Mouse (Mus musculus) lung, postnatal 14 days (tissue): ENCODE measurements at regions not wholly inside any gene's neighbourhood (a gene's known extent, or its start where the extent isn't known, plus 50 kb on each side); places are given as distances from the start of the nearest gene placed in this dataset.
"Not testable (repeated sequence)": the region's sequence is repeated elsewhere in the genome, so short reads cannot be mapped to it uniquely, and the experiment has no call there.

Experiments
- DNase-seq: peaks from one replicate; pipeline ENCODE4 v3.0.0; 2021

DNA sequence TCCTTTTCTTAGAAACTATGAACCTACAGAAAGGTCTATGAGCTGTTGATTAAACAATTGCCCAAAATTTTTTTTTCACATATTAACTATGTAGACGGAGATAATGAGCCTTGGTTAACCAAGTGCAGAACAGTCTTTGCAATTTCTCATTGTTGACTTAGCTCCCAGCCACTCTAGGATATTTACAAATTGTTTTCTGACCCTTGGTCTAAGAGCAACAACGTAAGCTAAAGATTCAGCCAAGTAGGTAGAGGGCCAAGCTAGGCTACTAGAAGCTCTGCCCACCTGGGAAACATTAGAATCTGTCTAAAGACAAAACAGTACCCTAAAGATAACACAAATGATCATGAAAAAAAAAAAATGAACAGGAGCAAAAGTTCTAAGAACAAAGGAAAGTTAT is 67.5 kb upstream of the Map9 start:
- no peak for DNase-seq

DNA sequence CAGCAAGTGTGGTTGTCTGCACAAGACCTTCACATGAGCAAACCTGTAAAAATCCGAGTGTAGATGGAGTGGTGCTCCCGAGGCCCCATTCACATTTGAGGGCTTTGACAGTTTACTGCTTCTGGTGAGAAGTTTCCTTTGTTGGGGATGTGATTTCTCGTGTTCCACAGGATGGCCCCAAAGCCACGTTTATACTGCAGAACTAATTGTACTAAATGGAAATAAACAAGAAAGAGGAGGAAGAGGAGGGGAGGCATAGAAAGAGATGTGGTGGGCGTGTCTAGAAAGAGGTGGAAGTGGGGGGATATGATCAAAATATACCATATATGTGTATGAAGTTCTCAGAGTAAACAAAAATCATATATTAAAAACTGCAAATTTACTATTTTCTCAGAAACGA is 68.8 kb upstream of the Map9 start:
- DNase-seq = no peak

DNA sequence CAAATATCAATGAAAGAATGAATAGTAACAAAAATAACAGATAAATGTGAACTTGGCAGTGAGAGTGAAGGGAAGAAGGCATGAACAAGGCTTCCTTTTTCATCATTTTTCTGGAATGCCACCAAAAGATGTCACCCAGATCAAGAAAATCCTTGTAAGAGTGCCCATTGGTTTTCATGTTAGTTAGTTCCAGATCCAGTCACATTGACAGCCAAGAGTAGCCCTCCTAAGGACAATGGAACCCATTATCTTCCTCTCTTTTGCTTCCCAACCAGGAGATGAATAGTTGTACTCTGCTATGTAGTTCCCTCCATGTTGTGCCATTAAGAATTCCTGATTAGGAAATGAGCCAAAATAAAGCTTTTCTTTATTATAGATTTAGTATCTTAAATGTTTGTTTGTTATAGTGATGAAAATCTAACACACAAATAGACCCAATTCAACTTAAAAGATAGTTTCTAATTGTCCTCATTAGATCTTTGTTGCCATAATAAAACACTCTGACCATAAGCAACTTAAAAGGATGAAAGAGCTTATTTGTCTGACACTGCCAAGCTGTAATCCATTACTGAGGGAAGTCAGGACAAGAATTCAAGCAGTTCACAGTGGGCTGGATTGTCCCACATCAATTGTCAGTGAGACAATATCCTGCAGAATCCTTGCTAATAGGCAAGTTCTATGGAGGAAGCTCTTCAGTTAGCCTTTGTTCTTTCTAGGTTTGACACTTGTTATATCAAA is 80.7 kb upstream of the Map9 start:
- DNase-seq = no peak

DNA sequence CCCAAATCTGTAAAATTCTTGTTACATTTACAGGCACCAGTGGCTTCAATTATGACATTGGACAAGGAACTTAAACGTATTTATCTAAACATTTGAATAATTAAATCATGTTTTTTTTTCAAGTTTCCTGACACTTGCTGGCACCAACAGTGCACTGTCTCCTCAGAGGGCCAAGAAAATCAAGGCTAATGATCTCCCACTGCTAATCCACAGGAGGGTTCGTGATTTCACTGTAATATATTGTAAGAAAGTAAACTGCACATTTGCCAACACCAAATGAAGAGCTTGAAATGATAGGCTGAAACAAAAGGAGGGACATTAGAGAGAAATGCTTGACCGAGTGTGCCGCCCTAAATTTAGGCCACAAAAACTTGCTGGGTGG is 82.0 kb upstream of the Map9 start:
- DNase-seq = no peak

DNA sequence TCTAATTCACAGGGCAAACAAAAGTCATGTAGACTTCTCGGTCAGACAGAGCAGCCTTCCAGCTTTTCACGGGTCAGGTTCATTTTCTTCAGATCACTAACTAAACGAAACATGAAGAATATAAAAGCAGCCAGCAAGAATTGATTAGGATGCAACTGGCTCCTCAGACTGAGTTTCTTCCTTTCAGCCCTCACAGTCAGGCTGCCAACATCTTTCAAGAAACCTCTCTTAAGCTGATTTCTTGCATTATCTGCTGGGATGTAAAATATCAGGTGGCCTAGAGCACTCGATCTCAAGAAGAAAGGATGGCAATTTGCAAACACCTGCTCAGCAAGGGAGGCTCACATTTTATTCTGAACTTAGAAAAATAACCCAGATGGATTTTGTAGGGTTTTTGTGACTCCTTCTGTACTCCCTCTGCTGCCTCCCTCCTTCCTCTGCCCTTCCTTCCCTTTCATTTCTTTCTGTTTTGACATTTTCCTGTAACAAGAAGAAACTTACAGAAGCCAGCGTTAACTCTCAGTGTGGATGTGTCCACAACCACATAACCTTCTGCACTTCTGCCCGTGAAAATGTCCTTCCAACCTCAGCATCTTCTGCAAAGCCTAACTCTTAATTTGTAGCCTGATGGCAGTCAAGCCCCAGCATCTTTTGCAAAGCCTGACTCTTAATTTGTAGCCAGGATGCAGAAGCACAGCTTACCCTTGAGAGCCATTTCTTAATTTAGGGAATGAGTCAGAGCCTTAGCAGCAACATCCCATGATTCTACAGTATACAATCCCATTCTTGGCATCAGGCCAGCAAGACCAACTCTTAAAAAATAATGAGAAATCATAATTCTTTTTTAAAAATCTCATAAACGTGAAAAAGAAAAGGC is 82.7 kb upstream of the Map9 start:
- peak; percentile 35 for DNase-seq

DNA sequence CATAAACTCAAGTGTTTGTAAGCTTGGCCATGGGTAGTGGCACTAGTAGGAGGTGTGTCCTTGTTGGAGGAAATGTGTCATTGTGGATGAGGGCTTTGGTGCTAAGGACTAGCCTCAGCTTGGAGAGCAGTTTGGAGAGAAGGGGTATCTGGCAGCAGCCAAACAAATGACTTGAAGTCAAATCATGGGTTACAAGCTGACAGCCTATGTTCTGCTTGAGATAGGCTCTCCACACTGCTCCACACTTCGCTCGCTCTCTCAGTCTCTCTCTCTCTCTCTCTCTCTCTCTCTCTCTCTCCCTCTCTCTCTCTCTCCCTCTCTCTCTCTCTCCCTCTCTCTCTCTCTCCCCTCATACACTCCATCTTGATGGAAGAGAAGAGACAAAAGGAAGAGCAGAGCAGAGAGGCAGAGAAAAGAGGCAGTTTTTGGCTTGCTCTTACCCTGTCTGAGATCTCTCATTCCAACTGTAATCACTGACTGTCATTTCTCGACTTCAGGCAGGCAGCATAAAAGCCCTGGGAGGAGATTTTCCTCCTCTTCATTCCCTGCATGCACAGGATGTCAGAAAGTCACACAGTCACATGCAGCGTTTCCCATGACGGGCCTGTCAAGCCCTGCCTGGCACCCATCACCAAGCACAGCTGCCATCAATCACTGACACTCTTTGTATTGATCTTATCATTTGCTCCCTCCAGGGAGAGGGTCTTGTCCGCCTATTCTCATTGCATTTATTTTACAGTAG is 83.5 kb upstream of the Map9 start:
- peak; percentile 46 for DNase-seq

DNA sequence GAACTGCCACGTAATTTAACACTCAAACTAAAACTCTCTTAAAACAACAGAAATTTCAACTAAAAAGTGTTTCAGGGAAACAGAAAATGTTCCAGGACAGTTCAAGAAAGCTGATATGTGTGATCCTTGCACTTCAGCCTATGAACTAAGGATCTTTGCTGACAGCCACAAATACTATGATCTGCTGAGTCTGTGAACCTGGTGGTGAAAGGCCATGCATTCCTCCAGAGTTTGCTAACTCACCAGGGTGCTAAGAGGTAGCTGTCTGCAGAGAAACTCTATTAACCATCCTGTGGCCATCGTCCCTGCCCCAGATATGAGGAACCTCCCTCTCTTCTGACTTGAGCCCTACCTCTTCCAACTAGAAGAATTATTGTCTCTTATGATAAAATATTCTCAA is 84.3 kb upstream of the Map9 start:
- not testable (repeated sequence) for DNase-seq

DNA sequence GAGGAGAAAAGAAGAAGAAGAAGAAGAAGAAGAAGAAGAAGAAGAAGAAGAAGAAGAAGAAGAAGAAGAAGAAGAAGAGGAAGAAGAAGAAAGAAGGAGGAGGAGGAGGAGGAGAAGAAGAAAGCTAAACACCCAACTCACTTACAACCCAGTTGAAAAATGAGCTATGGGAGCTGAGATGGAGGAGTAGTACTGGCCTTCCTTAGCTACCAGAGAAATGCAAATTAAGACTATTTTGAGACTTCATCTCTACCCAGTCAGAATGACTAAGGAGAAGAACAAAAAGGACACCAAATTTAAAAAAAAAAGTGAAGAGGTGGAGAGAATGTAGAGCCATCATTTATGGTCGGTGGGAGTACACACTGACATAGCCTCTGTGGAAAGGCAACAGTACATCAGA is 85.9 kb upstream of the Map9 start:
- no peak for DNase-seq

DNA sequence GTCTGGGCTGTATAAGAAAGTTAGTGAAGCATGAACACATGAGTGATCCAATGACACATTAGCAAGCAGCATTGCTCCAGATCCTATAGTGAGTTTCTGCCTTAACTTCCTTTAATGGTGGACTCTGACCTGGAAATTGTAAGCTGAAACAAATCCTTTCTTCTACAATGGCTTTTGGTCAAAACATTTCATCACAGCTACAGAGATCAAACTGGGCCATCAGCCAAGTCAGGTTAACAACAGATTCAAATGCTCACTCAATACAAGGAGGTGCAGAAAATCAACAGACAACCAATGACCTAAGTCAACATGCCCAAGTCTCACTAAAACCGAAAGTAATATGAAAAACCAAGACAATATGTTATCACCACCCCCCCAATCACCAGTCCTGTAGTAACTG is 91.9 kb upstream of the Map9 start:
- no peak for DNase-seq

DNA sequence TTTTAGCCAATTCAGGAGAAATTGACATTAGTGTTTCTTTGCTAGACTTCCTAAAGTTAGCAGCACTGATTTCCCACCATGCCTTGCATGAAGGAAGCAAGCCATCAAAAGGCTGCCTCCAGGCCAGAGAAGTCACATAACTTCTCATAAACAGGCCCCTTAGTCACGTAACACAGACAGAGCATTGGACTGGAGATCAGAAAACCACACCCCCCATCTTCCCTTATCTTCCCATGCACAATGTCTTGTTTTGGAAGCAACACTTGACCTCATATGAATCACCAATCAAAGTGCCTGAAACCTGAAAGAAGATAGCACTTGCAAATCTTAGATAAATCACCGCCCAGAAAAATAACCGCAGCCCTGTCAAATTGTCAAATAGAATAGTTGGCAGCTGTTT is 95.9 kb upstream of the Map9 start:
- no peak for DNase-seq

DNA sequence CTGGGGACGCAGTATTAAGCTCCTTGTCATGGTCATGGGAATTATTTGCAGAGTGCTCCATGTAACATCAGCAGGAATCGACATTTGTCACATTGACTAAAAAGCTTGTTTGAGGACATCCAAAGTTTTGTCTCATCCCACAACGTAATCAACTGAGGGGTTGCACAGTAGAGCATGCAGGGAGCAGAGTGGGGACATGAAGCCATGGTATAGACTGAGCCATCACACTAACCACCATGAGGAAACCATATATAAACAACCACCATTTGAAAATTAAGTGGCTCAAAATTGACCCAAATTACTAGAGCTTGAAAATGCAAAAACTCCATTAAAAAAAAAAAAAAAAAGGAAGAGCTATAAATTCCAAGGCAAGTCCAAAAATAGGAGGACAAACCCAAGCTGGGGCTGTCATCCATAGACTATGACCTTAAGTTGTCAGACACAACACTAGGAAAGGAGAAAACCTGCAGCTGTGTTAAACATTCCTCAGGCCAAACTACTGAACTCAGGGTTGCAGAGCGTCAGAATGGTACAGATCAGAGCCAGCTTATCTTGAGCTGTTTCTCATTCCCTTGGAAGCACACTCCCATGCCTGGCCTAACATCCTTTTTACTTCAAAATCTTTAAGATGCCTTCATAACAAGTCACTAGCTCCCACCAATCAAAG is 97.7 kb upstream of the Map9 start:
- no peak for DNase-seq

DNA sequence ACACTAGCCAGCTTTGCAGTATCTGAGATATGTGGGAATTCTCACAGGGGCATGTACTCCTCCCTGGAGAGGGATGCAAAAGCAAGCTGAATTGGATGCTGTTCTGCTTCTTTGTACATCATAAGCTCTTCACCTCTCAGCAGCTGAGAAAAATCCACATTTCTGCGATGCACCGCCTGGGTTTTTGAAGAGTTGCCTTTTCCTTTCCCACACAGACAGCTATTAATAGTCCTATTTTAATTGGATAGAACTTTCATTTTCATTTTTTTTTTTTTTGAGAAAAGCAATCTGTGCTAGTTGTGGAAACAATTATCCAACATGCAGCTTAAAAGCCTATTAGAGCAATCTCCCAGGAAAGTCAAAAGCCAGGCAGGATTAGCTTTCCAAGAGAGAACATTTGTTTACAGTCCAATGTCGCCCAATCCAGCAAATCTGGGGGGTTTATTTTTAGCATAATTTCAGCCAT is 105.2 kb upstream of the Gucy1a1 start:
- no peak for DNase-seq

DNA sequence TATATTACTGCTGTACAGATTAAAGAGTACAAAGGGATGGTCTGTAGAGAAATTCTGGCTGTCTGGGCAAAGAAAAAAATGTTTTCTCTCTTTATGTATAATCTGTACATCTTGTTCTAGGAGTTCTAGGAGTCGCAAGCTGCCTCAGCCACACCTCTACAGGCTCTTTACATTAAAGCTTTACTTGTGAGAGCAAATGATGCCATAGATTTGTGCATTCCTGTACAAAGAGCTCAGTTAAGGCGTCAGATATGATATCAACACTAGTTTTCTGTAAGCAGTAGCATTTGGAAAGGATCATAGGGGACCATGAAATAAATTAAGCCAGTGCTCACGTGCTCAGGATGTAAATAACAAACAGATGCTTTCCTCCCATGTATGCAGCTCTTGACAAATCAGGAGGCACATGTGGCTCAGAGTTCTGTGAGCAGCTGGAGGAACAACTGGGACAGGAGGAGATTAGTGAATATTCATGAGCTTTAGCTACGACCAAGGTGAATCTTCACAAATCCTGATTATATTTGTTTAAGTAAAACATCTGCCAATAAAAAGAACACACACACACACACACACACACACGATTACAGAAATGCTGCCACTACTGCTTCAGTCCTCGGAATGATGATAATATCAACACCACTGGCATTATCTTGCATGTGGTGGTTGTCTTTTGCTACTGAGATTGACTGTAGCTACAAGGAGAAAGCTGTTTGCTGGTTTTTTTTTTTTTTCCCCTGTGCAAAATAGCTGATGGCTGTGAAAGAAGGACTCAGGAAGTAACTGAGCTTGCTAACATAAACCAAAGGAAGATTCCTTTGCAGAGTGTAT is 104.6 kb upstream of the Gucy1a1 start:
- DNase-seq = no peak

DNA sequence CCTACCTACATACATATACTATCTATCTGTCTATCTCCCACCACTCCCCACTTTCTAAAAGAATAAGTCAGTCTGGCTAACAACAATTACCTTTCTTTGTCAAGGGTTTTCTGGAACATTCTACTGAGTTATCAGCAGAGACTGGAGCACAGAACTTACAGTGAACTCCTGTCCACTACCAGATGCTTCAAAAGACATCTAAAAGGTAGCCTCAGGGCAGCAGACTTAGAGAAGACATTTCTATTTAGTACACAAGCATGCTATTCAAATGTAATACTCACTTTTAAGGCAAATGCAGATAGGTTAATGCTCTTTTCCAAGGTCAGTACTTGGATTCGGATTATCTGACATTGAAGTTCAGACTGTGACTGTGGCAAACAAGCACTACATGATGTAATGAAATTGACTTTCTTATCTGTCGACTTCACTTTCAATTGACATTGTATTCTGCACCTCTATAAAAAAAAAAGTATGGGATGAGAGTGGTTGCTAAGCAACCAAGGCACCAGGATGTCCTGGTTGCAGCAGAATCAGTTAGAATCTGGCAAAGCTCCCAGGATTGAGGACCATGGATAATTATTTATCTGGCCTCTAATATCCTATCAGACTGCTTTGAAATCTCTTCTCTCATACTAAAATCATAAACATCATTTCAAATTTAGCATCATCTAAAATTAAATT is 90.9 kb upstream of the Gucy1a1 start:
- DNase-seq = no peak

DNA sequence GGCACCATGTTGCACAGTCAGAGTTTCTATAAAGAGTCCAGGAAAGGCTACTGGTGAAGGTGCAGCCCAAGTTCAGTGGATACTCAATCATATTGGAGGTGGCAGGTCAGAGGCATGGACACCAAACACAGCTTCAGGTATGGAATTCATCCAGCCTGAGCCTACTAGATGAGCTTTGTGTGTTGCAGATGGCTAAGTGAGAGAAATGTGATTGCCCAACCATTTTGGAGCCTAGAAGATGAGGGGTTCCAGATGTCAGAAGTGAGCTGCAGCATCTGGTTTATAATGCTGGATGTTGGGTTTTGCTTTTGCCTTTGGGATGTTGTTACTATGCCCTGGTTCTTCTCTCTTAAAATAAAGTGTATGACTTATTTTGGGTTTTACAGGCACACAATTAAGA is 88.7 kb upstream of the Gucy1a1 start:
- no peak for DNase-seq

DNA sequence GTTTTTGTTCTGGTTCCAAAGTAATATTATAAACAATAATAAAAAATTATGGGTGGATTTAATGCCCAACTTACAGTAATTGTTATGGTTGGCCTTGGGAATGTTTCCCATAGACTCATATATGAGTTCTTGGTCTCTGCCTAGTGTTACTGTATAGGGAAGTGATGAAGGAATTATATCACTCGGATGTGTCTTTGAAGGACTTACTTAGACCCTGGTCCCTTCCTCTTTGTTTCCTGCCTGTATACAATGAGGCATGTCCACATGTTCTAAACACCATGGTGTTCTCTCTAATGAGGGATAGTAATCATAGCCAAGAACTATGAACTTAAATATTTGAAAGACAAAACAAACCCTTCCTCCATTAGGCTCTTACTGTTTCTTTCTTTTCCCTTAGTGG is 77.8 kb upstream of the Gucy1a1 start:
- DNase-seq = no peak

DNA sequence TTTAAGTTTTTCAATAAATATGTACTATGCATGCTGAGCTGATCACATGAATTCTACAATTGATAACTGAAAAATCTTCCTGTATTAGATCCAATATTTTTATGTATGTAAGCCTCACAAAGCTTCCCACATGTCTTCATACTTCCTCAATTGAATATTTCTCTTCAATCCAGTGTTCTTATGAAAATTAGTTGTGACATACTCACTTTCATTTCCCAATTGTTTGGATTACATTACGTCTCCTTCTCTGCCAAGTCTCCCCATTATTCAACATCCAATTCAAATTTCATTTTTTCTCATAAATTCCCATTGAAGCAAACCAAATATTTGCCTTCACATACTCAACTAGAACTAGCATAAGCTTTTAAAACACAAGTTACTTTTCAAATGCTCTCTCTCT is 76.3 kb upstream of the Gucy1a1 start:
- no peak for DNase-seq

DNA sequence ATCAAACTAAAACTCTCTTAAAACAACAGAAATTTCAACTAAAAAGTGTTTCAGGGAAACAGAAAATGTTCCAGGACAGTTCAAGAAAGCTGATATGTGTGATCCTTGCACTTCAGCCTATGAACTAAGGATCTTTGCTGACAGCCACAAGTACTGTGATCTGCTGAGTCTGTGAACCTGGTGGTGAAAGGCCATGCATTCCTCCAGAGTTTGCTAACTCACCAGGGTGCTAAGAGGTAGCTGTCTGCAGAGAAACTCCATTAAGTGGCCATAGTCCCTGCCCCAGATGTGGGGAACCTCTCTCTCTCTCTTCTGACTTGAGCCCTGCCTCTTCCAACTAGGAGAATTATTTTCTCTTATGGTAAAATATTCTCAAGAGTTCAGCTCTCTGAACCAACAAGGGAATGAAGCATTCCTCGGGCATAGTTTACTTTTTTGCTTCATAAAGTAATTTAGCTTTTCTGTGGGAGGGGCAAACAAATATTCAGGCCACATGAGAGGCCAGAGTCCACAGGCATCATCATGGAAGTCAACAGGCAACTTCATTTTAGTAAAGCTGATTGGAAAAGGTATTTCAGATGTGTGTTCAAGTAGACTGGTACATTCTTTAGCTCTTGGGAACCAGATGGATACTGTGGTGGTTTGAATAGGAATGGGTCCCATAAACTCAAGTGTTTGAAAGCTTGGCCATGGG is 73.8 kb upstream of the Gucy1a1 start:
- DNase-seq = not testable (repeated sequence)

DNA sequence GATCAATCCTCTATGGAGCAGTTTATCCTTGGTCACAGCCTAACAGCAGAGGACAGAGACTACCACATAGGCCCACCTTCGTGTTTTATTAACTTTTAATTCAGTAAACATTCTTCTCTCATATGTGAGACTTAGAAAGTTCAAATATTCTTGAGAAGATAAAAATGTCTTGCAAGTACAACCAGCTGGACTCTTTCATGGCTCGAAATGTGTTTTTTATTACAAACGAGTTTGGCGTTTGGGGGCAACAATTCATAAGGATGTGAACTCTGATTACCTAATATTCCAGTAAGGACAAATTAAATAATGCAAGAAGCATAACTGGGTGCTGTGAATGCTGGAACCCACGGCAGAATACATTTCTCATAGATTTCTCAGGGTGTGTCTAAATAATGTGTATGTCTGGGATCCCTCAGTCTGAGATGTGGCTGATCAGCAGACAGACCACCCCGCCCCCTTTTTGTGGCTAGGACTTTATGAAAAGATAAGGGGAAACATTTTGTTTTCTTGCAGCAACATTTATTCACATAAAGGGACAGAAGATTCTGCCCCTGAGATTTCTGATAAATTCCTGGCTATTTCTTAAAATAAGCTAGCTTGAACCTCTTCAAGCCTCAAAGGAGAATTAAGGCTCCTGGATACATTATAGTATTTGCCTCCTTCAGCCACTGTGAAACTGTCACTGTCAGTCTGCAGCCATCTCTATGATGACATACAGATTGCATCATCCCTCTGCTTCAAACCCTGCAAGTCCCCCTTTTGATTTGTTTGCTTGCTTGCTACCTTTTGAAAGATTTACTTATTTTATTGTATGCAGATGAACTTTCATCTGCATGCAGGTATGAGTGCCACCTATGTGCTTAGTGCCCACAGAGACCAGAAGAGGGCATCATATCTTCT is 69.2 kb upstream of the Gucy1a1 start:
- no peak for DNase-seq

DNA sequence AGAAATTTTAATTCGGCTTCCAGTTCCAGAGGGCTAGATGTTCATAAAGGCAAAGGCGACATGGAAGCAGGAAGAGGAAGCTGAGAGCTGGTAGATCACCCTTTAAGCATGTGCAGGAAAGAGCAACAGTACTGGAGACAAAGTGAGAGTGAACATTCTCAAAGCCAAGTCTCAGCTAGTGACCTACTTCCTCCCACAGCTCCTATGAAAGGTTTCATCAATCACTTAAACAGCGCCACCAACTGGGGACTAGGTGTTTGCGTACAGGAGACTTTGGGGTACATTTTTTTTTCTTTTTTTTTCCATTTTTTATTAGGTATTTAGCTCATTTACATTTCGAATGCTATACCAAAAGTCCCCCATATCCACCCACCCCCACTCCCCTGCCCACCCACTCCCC is 61.7 kb upstream of the Gucy1a1 start:
- DNase-seq = no peak
